Mouse (Mus musculus) lung, postnatal 0 days (tissue): ENCODE results near the gene Acot5. TPM values are rescaled to one million over a fixed set of nuclear protein-coding genes. Genes with fewer than 3 reads are reported as not detected.
"Not testable (repeated sequence)": the region's sequence is repeated elsewhere in the genome, so short reads cannot be mapped to it uniquely, and the experiment has no call there.

Experiments used
- ATAC-seq: fragments of 200-750 bp; cut with Nextera tagmentation; 2 replicates; pipeline ENCODE4 v1.8.0; 2017; ENCODE audit warnings: moderate library complexity
- DNase-seq: peaks from one replicate; pipeline ENCODE4 v3.0.0-alpha.2; 2016; ENCODE audit warnings: low spot score
- H3K27ac ChIP-seq: fragments of 300-500 bp; sonication (generic); 2 replicates; pipeline ENCODE4 v1.5.1; 2014; ENCODE audit warnings: antibody characterized with exemption, mild to moderate bottlenecking, low read length, mixed read lengths
- H3K27me3 ChIP-seq: fragments of 300-500 bp; sonication (generic); replicated peaks from 2 replicates; pipeline ENCODE4 v1.6.1; 2014; ENCODE audit warnings: low read length, mixed read lengths; ENCODE audit not compliant: insufficient read depth
- H3K36me3 ChIP-seq: fragments of 300-500 bp; sonication (generic); 2 replicates; pipeline ENCODE4 v1.6.1; 2014; ENCODE audit warnings: low read length, mixed read lengths; ENCODE audit not compliant: insufficient read depth
- H3K4me1 ChIP-seq: fragments of 300-500 bp; sonication (generic); 2 replicates; pipeline ENCODE4 v1.6.1; 2014; ENCODE audit warnings: antibody characterized with exemption, low read depth, low read length, mixed read lengths; ENCODE audit not compliant: insufficient read depth
- H3K4me2 ChIP-seq: fragments of 300-500 bp; sonication (generic); replicated peaks from 2 replicates; pipeline ENCODE4 v1.6.1; 2014; ENCODE audit warnings: low read depth, mild to moderate bottlenecking, low read length, moderate library complexity, mixed read lengths
- H3K4me3 ChIP-seq: fragments of 300-500 bp; sonication (generic); 2 replicates; pipeline ENCODE4 v1.5.1; 2014; ENCODE audit warnings: low read depth, low read length
- H3K9ac ChIP-seq: fragments of 300-500 bp; sonication (generic); replicated peaks from 2 replicates; pipeline ENCODE4 v1.6.1; 2014; ENCODE audit warnings: low read depth, mild to moderate bottlenecking
- H3K9me3 ChIP-seq: fragments of 300-500 bp; sonication (generic); 2 replicates; pipeline ENCODE4 v1.6.1; 2016; ENCODE audit warnings: low read length, mixed read lengths
- CTCF ChIP-seq: IDR thresholded peaks from 2 replicates; pipeline ENCODE4 v1.5.1; 2016; ENCODE audit warnings: antibody characterized with exemption, mild to moderate bottlenecking
- EP300 ChIP-seq: IDR thresholded peaks from 2 replicates; pipeline ENCODE4 v1.6.1; 2016; ENCODE audit warnings: antibody characterized with exemption, mild to moderate bottlenecking, control low read depth
- WGBS: fragments of 180-500 bp; shearing (Covaris S2); extraction: QIAGEN DNeasy Blood & Tissue Kit; methylation state at CpG from one replicate; pipeline ENCODE4 v1.1.7; 2014; 5-methylcytosine and 5-hydroxymethylcytosine counted together
- polyA plus RNA-seq: library from polyadenylated mRNA; unstranded; fragments of >200 nt; fragmentation: Nextera tagmentation; extraction: Ambion mirVana; gene quantifications from 2 replicates; pipeline ENCODE4 v1.2.1, GENCODE M21; 2015

Acot5 gene
- polyA plus RNA-seq, 1 experiment from 2014 or later, result not detected

- DNase-seq, result no peak
- no peak overlapping the region for H3K9ac ChIP-seq
- no peak for ATAC-seq
- WGBS, result 70% methylated on average over 5 of the region's 5 CpGs
- no peaks in the 10 kb centered on the region for H3K9me3 ChIP-seq
- H3K4me2 ChIP-seq, result no peak overlapping the region
- 0 out of 2 replicates have a peak, but pooled peaks cover 3% of the 10 kb centered on the region for H3K4me1 ChIP-seq
- TF ChIP-seq CTCF (no peak), EP300 (no peak)
- no peak overlapping the region for H3K4me3 ChIP-seq
- no peaks in the 10 kb centered on the region for H3K36me3 ChIP-seq
- no peak overlapping the region for H3K27ac ChIP-seq
- H3K27me3 ChIP-seq, result no peaks in the 10 kb centered on the region
These were observed 26.9 kb upstream of the Acot5 start for GRCm38 (mm10) chr12:84042248-84042647.

- 65% methylated on average over 2 of the region's 2 CpGs for WGBS
- no peak overlapping the region for H3K4me2 ChIP-seq
- no peak for DNase-seq
These were observed 25.1 kb upstream of the Acot5 start for GRCm38 (mm10) chr12:84044045-84044444.

GRCm38 (mm10) chr12:84046906-84047305 is 22.2 kb upstream of the Acot5 start:
- Histone ChIP-seq H3K4me3 (no peak overlapping the region), H3K9ac (no peak overlapping the region), H3K9me3 (no peaks in the 10 kb centered on the region), H3K27me3 (no peaks in the 10 kb centered on the region), H3K4me1 (no peaks in the 10 kb centered on the region), H3K36me3 (no peaks in the 10 kb centered on the region), H3K4me2 (no peak overlapping the region), H3K27ac (no peak overlapping the region)
- ATAC-seq (no peak), DNase-seq (no peak)
- WGBS, result 97% methylated on average over 1 of the region's 1 CpGs
- TF ChIP-seq EP300 (no peak), CTCF (no peak)

More at GRCm38 (mm10) chr12:84044045-84044444, 25.1 kb upstream of the Acot5 start:
- H3K36me3 ChIP-seq, result no peaks in the 10 kb centered on the region
- H3K9me3 ChIP-seq, result no peaks in the 10 kb centered on the region
- TF ChIP-seq CTCF (no peak), EP300 (no peak)
- no peak for ATAC-seq
- H3K4me3 ChIP-seq, result no peak overlapping the region
- H3K27ac ChIP-seq, result no peak overlapping the region
- no peaks in the 10 kb centered on the region for H3K4me1 ChIP-seq
- no peak overlapping the region for H3K9ac ChIP-seq
- H3K27me3 ChIP-seq, result no peaks in the 10 kb centered on the region

- not testable (repeated sequence) for ATAC-seq
These were observed 18.4 kb upstream of the Acot5 start for GRCm38 (mm10) chr12:84050744-84051143.

GRCm38 (mm10) chr12:84051937-84052474 is 17.1 kb upstream of the Acot5 start, which contains the start of gene Acot3:
Gene Acot3, plus strand, starts transcription at chr12:84052144.
- WGBS, result 77% methylated on average over 5 of the region's 5 CpGs
- Histone ChIP-seq H3K9ac (no peak within 1 kb of the TSS), H3K36me3 (no peaks in the 10 kb centered on the region), H3K9me3 (no peaks in the 10 kb centered on the region), H3K27me3 (0 out of 2 replicates have a peak, but pooled peaks cover 6% of the 10 kb centered on the region), H3K4me1 (no peaks in the 10 kb centered on the region), H3K4me2 (no peak within 1 kb of the TSS), H3K4me3 (no peak within 1 kb of the TSS), H3K27ac (no peak within 1 kb of the TSS)
- no peak for DNase-seq
- no peak for ATAC-seq
- no peak for TF ChIP-seq CTCF
- no peak for TF ChIP-seq EP300

More at GRCm38 (mm10) chr12:84050744-84051143, 18.4 kb upstream of the Acot5 start:
- 70% methylated on average over 5 of the region's 5 CpGs for WGBS
- not testable (repeated sequence) for H3K4me3 ChIP-seq, H3K36me3 ChIP-seq, H3K9ac ChIP-seq, H3K4me2 ChIP-seq, H3K9me3 ChIP-seq, H3K27me3 ChIP-seq, H3K27ac ChIP-seq, H3K4me1 ChIP-seq, DNase-seq

- Histone ChIP-seq H3K9me3 (no peaks in the 10 kb centered on the region), H3K27me3 (0 out of 2 replicates have a peak, but pooled peaks cover 6% of the 10 kb centered on the region), H3K9ac (no peak overlapping the region), H3K36me3 (no peaks in the 10 kb centered on the region), H3K27ac (no peak overlapping the region), H3K4me1 (no peaks in the 10 kb centered on the region), H3K4me2 (no peak overlapping the region), H3K4me3 (no peak overlapping the region)
- no peak for ATAC-seq
- TF ChIP-seq CTCF (no peak), EP300 (no peak)
- DNase-seq, result no peak
- WGBS, result 84% methylated on average over 7 of the region's 7 CpGs
These were observed 16.5 kb upstream of the Acot5 start for GRCm38 (mm10) chr12:84052609-84053008.
